Mouse (Mus musculus) CH12.LX (cell line): ENCODE data around the gene Maz.

Experiments used
- CTCF ChIP-seq, 2 experiments: IDR thresholded peaks in 1 of 2; conservative IDR thresholded peaks in 1 of 2; 2 replicates each; pipeline ENCODE4 v1.5.1; 2011 to 2012; ENCODE audit warnings: low read depth in 2 of 2, low read length in 2 of 2, improper control_type of control experiment in 1 of 2, inconsistent platforms in 1 of 2, mild to moderate bottlenecking in 1 of 2, moderate library complexity in 1 of 2
- EP300 ChIP-seq: IDR thresholded peaks from 2 replicates; pipeline ENCODE4 v1.6.1; 2011; ENCODE audit warnings: low read length, improper control_type of control experiment
- GABPA ChIP-seq: IDR thresholded peaks from 2 replicates; pipeline ENCODE4 v1.6.1; 2012; ENCODE audit warnings: low read depth, low read length, improper control_type of control experiment, inconsistent platforms; ENCODE audit not compliant: insufficient replicate concordance
- MAFK ChIP-seq: IDR thresholded peaks from 2 replicates; pipeline ENCODE4 v1.6.1; 2011; ENCODE audit warnings: low read length, improper control_type of control experiment; ENCODE audit not compliant: insufficient replicate concordance
- MAZ ChIP-seq: IDR thresholded peaks from 2 replicates; pipeline ENCODE4 v1.6.1; 2012; ENCODE audit warnings: low read depth, mild to moderate bottlenecking, inconsistent platforms, low read length, improper control_type of control experiment, moderate library complexity
- MEF2A ChIP-seq: IDR thresholded peaks from 2 replicates; pipeline ENCODE4 v1.6.1; 2014; ENCODE audit warnings: low read depth, mild to moderate bottlenecking, inconsistent platforms, low read length, improper control_type of control experiment, borderline replicate concordance
- MXI1 ChIP-seq: IDR thresholded peaks from 2 replicates; pipeline ENCODE4 v1.6.1; 2011; ENCODE audit warnings: mild to moderate bottlenecking, low read depth, low read length, improper control_type of control experiment
- POLR2A ChIP-seq: IDR thresholded peaks from 2 replicates; pipeline ENCODE4 v1.6.1; 2011; ENCODE audit warnings: low read depth, mild to moderate bottlenecking, improper control_type of control experiment, low read length
- RAD21 ChIP-seq: IDR thresholded peaks from 2 replicates; pipeline ENCODE4 v1.6.1; 2011; ENCODE audit warnings: low read depth, mild to moderate bottlenecking, low read length, improper control_type of control experiment, moderate library complexity
- SIN3A ChIP-seq: IDR thresholded peaks from 2 replicates; pipeline ENCODE4 v1.6.1; 2012; ENCODE audit warnings: low read length, improper control_type of control experiment, inconsistent platforms
- TBP ChIP-seq: conservative IDR thresholded peaks from 2 replicates; pipeline ENCODE4 v1.6.1; 2011; ENCODE audit warnings: low read depth, low read length, improper control_type of control experiment
- ZKSCAN1 ChIP-seq: IDR thresholded peaks from 2 replicates; pipeline ENCODE4 v1.6.1; 2012; ENCODE audit warnings: low read depth, inconsistent platforms, low read length, improper control_type of control experiment, borderline replicate concordance
- ZMIZ1 ChIP-seq: IDR thresholded peaks from 2 replicates; pipeline ENCODE4 v1.6.1; 2012; ENCODE audit warnings: low read depth, mild to moderate bottlenecking, inconsistent platforms, low read length, improper control_type of control experiment

DNA sequence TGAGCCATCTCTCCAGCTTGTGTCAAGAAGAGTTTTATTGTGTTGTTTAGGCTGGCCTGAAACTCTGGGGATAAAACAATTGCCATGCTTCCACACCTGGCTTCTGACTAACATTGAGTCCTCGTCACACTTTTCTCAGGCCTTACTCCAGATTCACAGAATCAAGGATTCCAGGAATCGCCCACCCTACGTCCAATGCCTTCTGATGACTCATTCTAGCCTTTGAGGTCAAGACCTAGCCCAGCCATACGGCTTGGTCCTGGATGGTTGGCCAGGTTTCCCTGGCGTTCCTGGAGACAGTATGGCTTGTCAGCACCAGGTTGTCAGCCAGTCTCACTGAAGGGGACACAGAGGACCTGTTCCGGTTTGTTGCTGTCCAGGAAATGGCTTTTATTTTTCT, 14.5 kb downstream of the Maz start:
- TF ChIP-seq CTCF (conservative IDR thresholded peaks at IDR 0.05 in 1 of 2, IDR thresholded peaks at IDR 0.05 in 1 of 2; ENCODE audit: low read depth in 2 of 2, low read length in 2 of 2), result no peak
- no peak for TF ChIP-seq EP300
- no peak for TF ChIP-seq GABPA
- TF ChIP-seq MXI1, result no peak
- TF ChIP-seq RAD21, result no peak
- no peak for TF ChIP-seq MEF2A
- no peak for TF ChIP-seq ZKSCAN1
- no peak for TF ChIP-seq SIN3A
- no peak for TF ChIP-seq MAZ
- no peak for TF ChIP-seq TBP
- no peak for TF ChIP-seq POLR2A
- TF ChIP-seq MAFK, result no peak
- TF ChIP-seq ZMIZ1, result no peak
